ENCODE assay signal across 17 mouse cellular contexts in the genomic region with DNA sequence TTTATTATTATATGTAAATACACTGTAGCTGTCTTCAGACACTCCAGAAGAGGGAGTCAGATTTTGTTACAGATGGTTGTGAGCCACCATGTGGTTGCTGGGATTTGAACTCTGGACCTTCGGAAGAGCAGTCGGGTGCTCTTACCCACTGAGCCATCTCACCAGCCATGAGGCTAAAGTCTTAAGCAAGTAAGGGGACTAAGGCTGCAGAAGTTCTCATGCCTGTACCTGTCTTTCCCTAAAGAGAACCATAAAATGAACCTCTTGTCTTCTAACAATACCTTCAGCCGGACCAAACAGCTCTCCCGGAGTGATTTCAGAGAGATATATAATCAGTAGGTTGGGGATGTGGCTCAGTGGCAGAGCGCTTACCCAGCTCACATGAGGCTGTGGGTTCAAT. TPM values are rescaled to one million over a fixed set of nuclear protein-coding genes. Genes with fewer than 3 reads are reported as not detected.
DNase-seq lines count a peak whose midpoint lies in the region; ATAC-seq and TF ChIP-seq lines count a peak whose summit lies in the region.
"Not testable (repeated sequence)": the region's sequence is repeated elsewhere in the genome, so short reads cannot be mapped to it uniquely, and the experiment has no call there.
"Had no signal": no experiment of that assay in that cellular context is flagged by ENCODE, and none has a peak within 500 bp of the region (broad histone marks: within the 10 kb centered on the region; RNA-seq: fewer than 3 reads in every experiment).

No protein-coding gene starts in this region.

- not testable (repeated sequence) for H3K79me2 ChIP-seq in MEL (ENCODE audit: control insufficient read depth, insufficient read depth, low read length, poor library complexity)

- H3K4me2 ChIP-seq in forebrain, embryonic 13.5 days, result peak overlapping the region; percentile 97
- H3K4me2 ChIP-seq in hindbrain, embryonic 14.5 days (replicated peaks), result not testable (repeated sequence)
- peak overlapping the region; percentile 75 for H3K4me2 ChIP-seq in intestine, postnatal 0 days (replicated peaks; ENCODE audit: low read depth)
- 0 out of 2 replicates have a peak overlapping the region, but pooled peaks have one; percentile 12 for H3K4me2 ChIP-seq in liver, embryonic 11.5 days
- H3K4me2 ChIP-seq in midbrain, embryonic 13.5 days (replicated peaks), result peak overlapping the region; percentile 17; the same call in 1 of the 2 replicates
- H3K4me2 ChIP-seq in neural tube, embryonic 15.5 days, result 0 out of 2 replicates have a peak overlapping the region, but pooled peaks have one; percentile 99

- TF ChIP-seq EP300 in MEL (IDR thresholded peaks at IDR 0.05; ENCODE audit: low read depth in 1 of 2, low read length in 2 of 2), result not testable (repeated sequence)

- not testable (repeated sequence) for ATAC-seq in forebrain, embryonic 13.5 days; hindbrain, embryonic 14.5 days (ENCODE audit: low FRiP score); intestine, postnatal 0 days; liver, embryonic 11.5 days (replicated peaks; ENCODE audit: low FRiP score); midbrain, embryonic 13.5 days; neural tube, embryonic 15.5 days (ENCODE audit: low FRiP score)

- not testable (repeated sequence) for H3K27me3 ChIP-seq in MEL (ENCODE audit: control insufficient read depth in 1 of 2, insufficient read depth in 2 of 2, low read length in 2 of 2); forebrain, embryonic 13.5 days; hindbrain, embryonic 14.5 days (ENCODE audit: control insufficient read depth, insufficient read depth, low read length); intestine, postnatal 0 days (replicated peaks; ENCODE audit: control insufficient read depth, insufficient read depth, low read length); midbrain, embryonic 13.5 days; neural tube, embryonic 15.5 days (replicated peaks)
- H3K27me3 ChIP-seq in liver, embryonic 11.5 days (replicated peaks; ENCODE audit: control insufficient read depth, insufficient read depth, low read length), result peaks cover 39% of the 10 kb centered on the region

- not testable (repeated sequence) for H3K9me3 ChIP-seq in MEL (replicated peaks; ENCODE audit: insufficient read depth, low read length); forebrain, embryonic 13.5 days (replicated peaks); hindbrain, embryonic 14.5 days (ENCODE audit: control insufficient read depth, low read length); intestine, postnatal 0 days (ENCODE audit: control insufficient read depth); liver, embryonic 11.5 days (ENCODE audit: control insufficient read depth, low read length); midbrain, embryonic 13.5 days; neural tube, embryonic 15.5 days (replicated peaks)

- H3K9ac ChIP-seq in MEL (ENCODE audit: control insufficient read depth, low read depth, low read length, poor library complexity, severe bottlenecking); forebrain, embryonic 13.5 days; intestine, postnatal 0 days (ENCODE audit: low read depth, low read length); liver, embryonic 11.5 days (ENCODE audit: low read depth, low read length); midbrain, embryonic 13.5 days (replicated peaks); neural tube, embryonic 15.5 days (replicated peaks): not testable (repeated sequence)
- H3K9ac ChIP-seq in hindbrain, embryonic 14.5 days, result 0 out of 2 replicates have a peak overlapping the region, but pooled peaks have one; percentile 11

- not testable (repeated sequence) for TF ChIP-seq CTCF in MEL (IDR thresholded peaks at IDR 0.05 in 2 of 3, conservative IDR thresholded peaks at IDR 0.05 in 1 of 3; ENCODE audit: control insufficient read depth in 1 of 3, insufficient read depth in 1 of 3, low read depth in 2 of 3, low read length in 3 of 3, poor library complexity in 1 of 3, severe bottlenecking in 1 of 3); intestine, postnatal 0 days (IDR thresholded peaks at IDR 0.05; ENCODE audit: low read depth)

- H3K4me3 ChIP-seq in MEL (ENCODE audit: control insufficient read depth in 1 of 2, insufficient read depth in 1 of 2, low read depth in 2 of 2, low read length in 2 of 2); forebrain, embryonic 13.5 days; hindbrain, embryonic 14.5 days (replicated peaks; ENCODE audit: low read length); intestine, postnatal 0 days (ENCODE audit: low read depth, low read length); liver, embryonic 11.5 days (ENCODE audit: low read depth, low read length); midbrain, embryonic 13.5 days (replicated peaks); neural tube, embryonic 15.5 days (replicated peaks): not testable (repeated sequence)

- H3K4me1 ChIP-seq in MEL (ENCODE audit: control insufficient read depth in 1 of 2, insufficient read depth in 2 of 2, low read length in 2 of 2), result peaks cover 0 to 17% of the 10 kb centered on the region in 2 experiments; a peak in 2 of 4 replicates
- peaks cover 38% of the 10 kb centered on the region for H3K4me1 ChIP-seq in forebrain, embryonic 13.5 days
- peaks cover 28% of the 10 kb centered on the region for H3K4me1 ChIP-seq in hindbrain, embryonic 14.5 days (replicated peaks; ENCODE audit: control insufficient read depth, insufficient read depth, low read length)
- not testable (repeated sequence) for H3K4me1 ChIP-seq in intestine, postnatal 0 days (replicated peaks; ENCODE audit: control insufficient read depth, insufficient read depth, low read length)
- peaks cover 23% of the 10 kb centered on the region for H3K4me1 ChIP-seq in liver, embryonic 11.5 days (replicated peaks; ENCODE audit: control insufficient read depth, insufficient read depth, low read length)
- H3K4me1 ChIP-seq in midbrain, embryonic 13.5 days (replicated peaks), result peaks cover 44% of the 10 kb centered on the region
- H3K4me1 ChIP-seq in neural tube, embryonic 15.5 days, result peaks cover 43% of the 10 kb centered on the region

- 87% methylated on average over 5 of the region's 5 CpGs for WGBS in forebrain, embryonic 13.5 days
- whole genome bisulfite sequencing in hindbrain, embryonic 14.5 days, result 87% methylated on average over 5 of the region's 5 CpGs
- WGBS in intestine, postnatal 0 days, result 67% methylated on average over 5 of the region's 5 CpGs
- 88% methylated on average over 5 of the region's 5 CpGs for WGBS in liver, embryonic 11.5 days
- WGBS in midbrain, embryonic 13.5 days, result 87% methylated on average over 5 of the region's 5 CpGs
- WGBS in neural tube, embryonic 15.5 days, result 76% methylated on average over 5 of the region's 5 CpGs

- TF ChIP-seq RAD21 in MEL (IDR thresholded peaks at IDR 0.05; ENCODE audit: low read depth, low read length), result not testable (repeated sequence)

- H3K27ac ChIP-seq in MEL (ENCODE audit: control insufficient read depth, low read depth, low read length); forebrain, embryonic 13.5 days; hindbrain, embryonic 14.5 days; intestine, postnatal 0 days (ENCODE audit: low read depth, low read length); liver, embryonic 11.5 days (ENCODE audit: low read depth, low read length); midbrain, embryonic 13.5 days; neural tube, embryonic 15.5 days (replicated peaks): not testable (repeated sequence)

- not testable (repeated sequence) for H3K36me3 ChIP-seq in MEL (ENCODE audit: control insufficient read depth in 1 of 2, insufficient read depth in 2 of 2, low read length in 2 of 2); liver, embryonic 11.5 days (ENCODE audit: control insufficient read depth, insufficient read depth, low read length); midbrain, embryonic 13.5 days; neural tube, embryonic 15.5 days
- peaks cover 17% of the 10 kb centered on the region for H3K36me3 ChIP-seq in forebrain, embryonic 13.5 days (ENCODE audit: poor library complexity, severe bottlenecking)
- H3K36me3 ChIP-seq in hindbrain, embryonic 14.5 days (replicated peaks; ENCODE audit: control insufficient read depth, insufficient read depth), result peaks cover 10% of the 10 kb centered on the region; the same call in 1 of the 2 replicates
- H3K36me3 ChIP-seq in intestine, postnatal 0 days (ENCODE audit: control insufficient read depth, insufficient read depth), result peaks cover 21% of the 10 kb centered on the region

- DNase-seq in MEL (ENCODE audit: low read depth, low spot score); hindbrain, embryonic 14.5 days (ENCODE audit: low spot score); liver, embryonic 11.5 days (ENCODE audit: low spot score): not testable (repeated sequence)

- not testable (repeated sequence) for TF ChIP-seq POLR2A in MEL (IDR thresholded peaks at IDR 0.05; ENCODE audit: control insufficient read depth in 1 of 2, insufficient read depth in 1 of 2, low read depth in 1 of 2, low read length in 2 of 2, poor library complexity in 1 of 2)

RNA-seq across cellular contexts. Expression of a gene that starts 3.7 kb away (rescaled TPM):
- total RNA-seq in MEL (2012; rRNA removed), result 28.2 and 33.5 TPM in 2 replicates
- 100 to 1,000 TPM in 1 of 2 experiments, 10 to 100 TPM in 1; 46.8 to 213 TPM for polyA plus RNA-seq in MEL (2012; ENCODE audit: insufficient read depth in 1 of 2, insufficient read length in 2 of 2, low read depth in 1 of 2, low replicate concordance in 2 of 2, missing spikeins in 1 of 2)
- 546 and 569 TPM in 2 replicates for polyA plus RNA-seq in forebrain, embryonic 13.5 days (2015; fragmentation: Nextera tagmentation; extraction: Ambion mirVana)
- polyA plus RNA-seq in hindbrain, embryonic 14.5 days (2014; fragmentation: Nextera tagmentation; extraction: Ambion mirVana), result 74.8 and 75.7 TPM in 2 replicates
- polyA plus RNA-seq in intestine, postnatal 0 days (2015; fragmentation: Nextera tagmentation; extraction: Ambion mirVana), result 298 and 319 TPM in 2 replicates
- polyA plus RNA-seq in liver, embryonic 11.5 days (2014; fragmentation: Nextera tagmentation; extraction: Ambion mirVana), result 124 and 138 TPM in 2 replicates
- 329 and 351 TPM in 2 replicates for polyA plus RNA-seq in midbrain, embryonic 13.5 days (2015; fragmentation: Nextera tagmentation; extraction: Ambion mirVana)
- 169 and 222 TPM in 2 replicates for polyA plus RNA-seq in neural tube, embryonic 15.5 days (2015; fragmentation: Nextera tagmentation; extraction: Ambion mirVana)

RNA-seq across cellular contexts. Expression of a gene that starts 9.8 kb away (rescaled TPM):
- 2.5 and 2.6 TPM in 2 replicates for total RNA-seq in MEL (2012; rRNA removed)
- polyA plus RNA-seq in MEL (2012; ENCODE audit: insufficient read depth in 1 of 2, insufficient read length in 2 of 2, low read depth in 1 of 2, low replicate concordance in 2 of 2, missing spikeins in 1 of 2), result 1 to 10 TPM in 1 of 2 experiments, not detected in 1; 4.5 TPM
- polyA plus RNA-seq in forebrain, embryonic 13.5 days (2015; fragmentation: Nextera tagmentation; extraction: Ambion mirVana), result not detected in 2 replicates
- not detected in 2 replicates for polyA plus RNA-seq in hindbrain, embryonic 14.5 days (2014; fragmentation: Nextera tagmentation; extraction: Ambion mirVana)
- polyA plus RNA-seq in intestine, postnatal 0 days (2015; fragmentation: Nextera tagmentation; extraction: Ambion mirVana), result 2.2 and 2.6 TPM in 2 replicates
- 0.22 and 0.34 TPM in 2 replicates for polyA plus RNA-seq in liver, embryonic 11.5 days (2014; fragmentation: Nextera tagmentation; extraction: Ambion mirVana)
- polyA plus RNA-seq in midbrain, embryonic 13.5 days (2015; fragmentation: Nextera tagmentation; extraction: Ambion mirVana), result not detected in 2 replicates
- 0.14 and 0.17 TPM in 2 replicates for polyA plus RNA-seq in neural tube, embryonic 15.5 days (2015; fragmentation: Nextera tagmentation; extraction: Ambion mirVana)
- total RNA-seq: gastrocnemius, adult 2 months; gastrocnemius, postnatal 25 days; heart, adult 8-10 months; heart, postnatal 25 days had no signal
- polyA plus RNA-seq: C2C12; erythroblast, embryonic 14.5 days; forebrain, embryonic 10.5 days; heart, embryonic 12.5 days; heart, embryonic 16.5 days; hindbrain, embryonic 10.5 days had no signal

RNA-seq across cellular contexts. Expression of a gene that starts 30.8 kb away (rescaled TPM):
- total RNA-seq in MEL (2012; rRNA removed), result 42.3 and 43.4 TPM in 2 replicates
- 10 to 100 TPM in 1 of 2 experiments, not detected in 1; 62.2 TPM for polyA plus RNA-seq in MEL (2012; ENCODE audit: insufficient read depth in 1 of 2, insufficient read length in 2 of 2, low read depth in 1 of 2, low replicate concordance in 2 of 2, missing spikeins in 1 of 2)
- 53.0 and 53.9 TPM in 2 replicates for polyA plus RNA-seq in forebrain, embryonic 13.5 days (2015; fragmentation: Nextera tagmentation; extraction: Ambion mirVana)
- 42.2 and 53.1 TPM in 2 replicates for polyA plus RNA-seq in hindbrain, embryonic 14.5 days (2014; fragmentation: Nextera tagmentation; extraction: Ambion mirVana)
- 44.1 and 48.8 TPM in 2 replicates for polyA plus RNA-seq in intestine, postnatal 0 days (2015; fragmentation: Nextera tagmentation; extraction: Ambion mirVana)
- 57.2 and 61.5 TPM in 2 replicates for polyA plus RNA-seq in liver, embryonic 11.5 days (2014; fragmentation: Nextera tagmentation; extraction: Ambion mirVana)
- 52.6 and 56.4 TPM in 2 replicates for polyA plus RNA-seq in midbrain, embryonic 13.5 days (2015; fragmentation: Nextera tagmentation; extraction: Ambion mirVana)
- polyA plus RNA-seq in neural tube, embryonic 15.5 days (2015; fragmentation: Nextera tagmentation; extraction: Ambion mirVana), result 52.4 and 52.8 TPM in 2 replicates

RNA-seq across cellular contexts. Expression of a gene that starts 43.1 kb away (rescaled TPM):
- total RNA-seq in MEL (2012; rRNA removed), result 394 and 395 TPM in 2 replicates
- polyA plus RNA-seq in MEL (2012; ENCODE audit: insufficient read depth in 1 of 2, insufficient read length in 2 of 2, low read depth in 1 of 2, low replicate concordance in 2 of 2, missing spikeins in 1 of 2), result 100 to 1,000 TPM; 301 to 442 TPM
- 207 and 215 TPM in 2 replicates for polyA plus RNA-seq in forebrain, embryonic 13.5 days (2015; fragmentation: Nextera tagmentation; extraction: Ambion mirVana)
- polyA plus RNA-seq in hindbrain, embryonic 14.5 days (2014; fragmentation: Nextera tagmentation; extraction: Ambion mirVana), result 170 and 177 TPM in 2 replicates
- polyA plus RNA-seq in intestine, postnatal 0 days (2015; fragmentation: Nextera tagmentation; extraction: Ambion mirVana), result 97.0 and 100 TPM in 2 replicates
- polyA plus RNA-seq in liver, embryonic 11.5 days (2014; fragmentation: Nextera tagmentation; extraction: Ambion mirVana), result 257 and 291 TPM in 2 replicates
- 180 and 186 TPM in 2 replicates for polyA plus RNA-seq in midbrain, embryonic 13.5 days (2015; fragmentation: Nextera tagmentation; extraction: Ambion mirVana)
- polyA plus RNA-seq in neural tube, embryonic 15.5 days (2015; fragmentation: Nextera tagmentation; extraction: Ambion mirVana), result 164 and 193 TPM in 2 replicates
